In genomic region chr17:26389241-26389640, GRCm38 (mm10) we compare ENCODE assay signal across 20 mouse cellular contexts. TPM values are rescaled to one million over a fixed set of nuclear protein-coding genes. Genes with fewer than 3 reads are reported as not detected.
A peak's percentile ranks its signal among the peaks of the same experiment; 100 is the strongest.
DNase-seq lines count a peak whose midpoint lies in the region; ATAC-seq and TF ChIP-seq lines count a peak whose summit lies in the region.
"Had no signal": no experiment of that assay in that cellular context is flagged by ENCODE, and none has a peak within 500 bp of the region (broad histone marks: within the 10 kb centered on the region; RNA-seq: fewer than 3 reads in every experiment).

No protein-coding gene starts in this region.

- H3K4me1 ChIP-seq in cerebellum, adult 2 months (ENCODE audit: control insufficient read depth, insufficient read depth, low read length), result no peaks in the 10 kb centered on the region
- no peaks in the 10 kb centered on the region for H3K4me1 ChIP-seq in embryonic facial prominence, embryonic 10.5 days
- H3K4me1 ChIP-seq in forebrain, embryonic 14.5 days (ENCODE audit: control insufficient read depth, insufficient read depth, low read length), result no peaks in the 10 kb centered on the region
- H3K4me1 ChIP-seq: forebrain, embryonic 10.5 days; lung, embryonic 15.5 days had no signal

- H3K4me3 ChIP-seq in cerebellum, adult 2 months (replicated peaks; ENCODE audit: insufficient read depth, low read depth, low read length), result no peak overlapping the region
- no peak overlapping the region for H3K4me3 ChIP-seq in embryonic facial prominence, embryonic 10.5 days
- H3K4me3 ChIP-seq in forebrain, embryonic 14.5 days (ENCODE audit: low read depth, low read length), result no peak overlapping the region
- H3K4me3 ChIP-seq: forebrain, embryonic 10.5 days; heart, embryonic 15.5 days; lung, embryonic 15.5 days had no signal

- no peak overlapping the region for H3K27ac ChIP-seq in cerebellum, adult 2 months (ENCODE audit: insufficient read depth, low read length)
- no peak overlapping the region for H3K27ac ChIP-seq in embryonic facial prominence, embryonic 10.5 days (replicated peaks)
- no peak overlapping the region for H3K27ac ChIP-seq in forebrain, embryonic 14.5 days (ENCODE audit: low read depth, low read length)
- H3K27ac ChIP-seq: forebrain, embryonic 10.5 days; heart, embryonic 15.5 days; hindbrain, embryonic 14.5 days; lung, embryonic 15.5 days had no signal

- no peaks in the 10 kb centered on the region for H3K36me3 ChIP-seq in embryonic facial prominence, embryonic 10.5 days (replicated peaks)
- no peaks in the 10 kb centered on the region for H3K36me3 ChIP-seq in forebrain, embryonic 14.5 days (ENCODE audit: control insufficient read depth, insufficient read depth, low read length)
- H3K36me3 ChIP-seq: forebrain, embryonic 10.5 days; heart, embryonic 15.5 days; lung, embryonic 15.5 days had no signal

- H3K27me3 ChIP-seq in cerebellum, adult 2 months (ENCODE audit: control insufficient read depth, insufficient read depth, low read length), result no peaks in the 10 kb centered on the region
- H3K27me3 ChIP-seq in embryonic facial prominence, embryonic 10.5 days (replicated peaks; ENCODE audit: low read depth, poor library complexity, severe bottlenecking), result no peaks in the 10 kb centered on the region; the same call in 1 of the 2 replicates
- no peaks in the 10 kb centered on the region for H3K27me3 ChIP-seq in forebrain, embryonic 14.5 days (replicated peaks; ENCODE audit: control insufficient read depth, insufficient read depth, low read length)
- H3K27me3 ChIP-seq: lung, embryonic 15.5 days; Patski had no signal

- no peak for ATAC-seq in forebrain, embryonic 14.5 days
- ATAC-seq: intestine, embryonic 16.5 days; midbrain, embryonic 16.5 days; Patski had no signal

- intact Hi-C loops in heart, postnatal 25 days (cut with DNase I), result no loop called here

- no peak for TF ChIP-seq POLR2A in cerebellum, adult 2 months (IDR thresholded peaks at IDR 0.05; ENCODE audit: borderline replicate concordance, insufficient read depth, low read length)

- no peak overlapping the region for H3K4me2 ChIP-seq in forebrain, embryonic 14.5 days (ENCODE audit: low read length)
- H3K4me2 ChIP-seq: heart, embryonic 15.5 days; hindbrain, embryonic 14.5 days; liver, embryonic 11.5 days; lung, embryonic 15.5 days had no signal

- 76% methylated on average over 9 of the region's 9 CpGs for WGBS in cerebellum, adult 2 months
- 84% methylated on average over 9 of the region's 9 CpGs for WGBS in embryonic facial prominence, embryonic 10.5 days
- 84% methylated on average over 9 of the region's 9 CpGs for WGBS in forebrain, embryonic 14.5 days

- no peaks in the 10 kb centered on the region for H3K9me3 ChIP-seq in embryonic facial prominence, embryonic 10.5 days
- H3K9me3 ChIP-seq in forebrain, embryonic 14.5 days (replicated peaks; ENCODE audit: control insufficient read depth, low read length), result no peaks in the 10 kb centered on the region
- H3K9me3 ChIP-seq: heart, embryonic 15.5 days; lung, embryonic 15.5 days had no signal

- peak; percentile 56 to 58 for DNase-seq in cerebellum, postnatal 10 days
- DNase-seq in cerebellum, adult 2 months, result no peak
- DNase-seq in testis, postnatal 10 days (ENCODE audit: low spot score), result peak; percentile 60
- DNase-seq in testis, postnatal 14 days (ENCODE audit: low spot score), result no peak
- peak; percentile 36 for DNase-seq in heart, postnatal 25 days (ENCODE audit: low spot score)
- peak; percentile 34 for DNase-seq in skeletal muscle tissue, adult 2 months (ENCODE audit: low read depth, low spot score)
- DNase-seq in embryonic facial prominence, embryonic 10.5 days (ENCODE audit: low spot score), result no peak
- no peak for DNase-seq in forebrain, embryonic 14.5 days (ENCODE audit: low spot score)
- DNase-seq: adrenal gland, adult 8-10 months; B cell, adult 2 months; layer of hippocampus, adult 9-11 months; right cerebral cortex, postnatal 14 days had no signal

- no peak for TF ChIP-seq CTCF in cerebellum, adult 2 months (IDR thresholded peaks at IDR 0.05; ENCODE audit: borderline replicate concordance, insufficient read depth, low read depth, low read length)

- H3K9ac ChIP-seq in forebrain, embryonic 14.5 days (ENCODE audit: low read length), result no peak overlapping the region
- H3K9ac ChIP-seq: heart, embryonic 15.5 days; hindbrain, embryonic 14.5 days; lung, embryonic 15.5 days had no signal

RNA-seq across cellular contexts. Expression of gene Neurl1b, which starts 25.4 kb away (rescaled TPM):
- 0.84 and 1.1 TPM in 2 replicates for polyA plus RNA-seq in cerebellum, adult 2 months (2012; rRNA removed)
- 1 to 10 TPM; 4.7 to 6.3 TPM for total RNA-seq in heart, postnatal 25 days (2021)
- 0.16 TPM in 2 replicates for polyA plus RNA-seq in embryonic facial prominence, embryonic 10.5 days (2016; fragmentation: Nextera tagmentation; extraction: Ambion mirVana)
- polyA plus RNA-seq in forebrain, embryonic 14.5 days (2014; fragmentation: Nextera tagmentation; extraction: Ambion mirVana), result 2.0 and 3.2 TPM in 2 replicates

Comparison
In these comparisons a context has a peak if more than half of its experiments do, and no peak if none do; other contexts are left out.
1. DNase-seq: peak in cerebellum, postnatal 10 days (2 of 2), testis, postnatal 10 days (single experiment), heart, postnatal 25 days (single experiment) and skeletal muscle tissue, adult 2 months (single experiment); none in cerebellum, adult 2 months (0 of 2), testis, postnatal 14 days (single experiment), embryonic facial prominence, embryonic 10.5 days (single experiment) and forebrain, embryonic 14.5 days (single experiment).